Mouse (Mus musculus): ENCODE data around the gene Lyst.

DNA sequence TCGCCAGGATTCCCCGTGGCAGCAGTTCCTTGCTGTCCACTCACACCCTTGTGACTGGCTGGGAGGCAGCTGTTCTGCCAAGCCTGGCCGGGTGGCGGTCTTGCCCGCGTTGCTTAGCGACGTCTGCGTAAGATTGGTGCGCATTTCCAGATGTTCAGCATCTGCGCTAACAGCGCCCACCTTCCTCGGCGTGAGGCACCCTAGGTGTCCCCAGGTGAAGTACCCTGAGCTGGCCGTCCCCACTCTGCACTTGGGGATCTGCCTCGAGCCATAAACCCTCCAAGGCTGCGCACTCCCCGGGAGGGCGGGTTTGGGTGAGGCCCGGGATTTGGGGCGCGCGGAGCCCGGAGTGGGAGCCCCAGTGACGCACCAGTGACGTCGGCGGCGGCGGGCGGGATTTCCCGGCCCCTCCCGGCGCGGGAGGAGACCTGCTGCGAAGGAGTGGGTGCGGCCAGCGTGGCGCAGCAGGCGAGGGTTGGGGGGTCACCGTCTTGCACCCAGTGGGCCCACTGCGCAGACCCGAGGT lies 193.8 kb downstream of the Lyst start, which contains the start of gene Gng4:
- TF ChIP-seq CTCF (IDR thresholded peaks at IDR 0.05; ENCODE audit: borderline replicate concordance, insufficient read depth, low read length), result no peak
- no peak for TF ChIP-seq POLR2A (IDR thresholded peaks at IDR 0.05; ENCODE audit: low read depth, low read length)

All from embryonic fibroblast, embryonic 13.5 days (primary cell).